Mouse (Mus musculus) brain, adult 2 months (tissue): ENCODE data around the gene Pex13.
A peak's percentile ranks its signal among the peaks of the same experiment; 100 is the strongest.

Experiments
- DNase-seq: peaks from one replicate; pipeline ENCODE4 v3.0.0; 2011; ENCODE audit warnings: low read depth, low spot score

Pex13 gene

DNA sequence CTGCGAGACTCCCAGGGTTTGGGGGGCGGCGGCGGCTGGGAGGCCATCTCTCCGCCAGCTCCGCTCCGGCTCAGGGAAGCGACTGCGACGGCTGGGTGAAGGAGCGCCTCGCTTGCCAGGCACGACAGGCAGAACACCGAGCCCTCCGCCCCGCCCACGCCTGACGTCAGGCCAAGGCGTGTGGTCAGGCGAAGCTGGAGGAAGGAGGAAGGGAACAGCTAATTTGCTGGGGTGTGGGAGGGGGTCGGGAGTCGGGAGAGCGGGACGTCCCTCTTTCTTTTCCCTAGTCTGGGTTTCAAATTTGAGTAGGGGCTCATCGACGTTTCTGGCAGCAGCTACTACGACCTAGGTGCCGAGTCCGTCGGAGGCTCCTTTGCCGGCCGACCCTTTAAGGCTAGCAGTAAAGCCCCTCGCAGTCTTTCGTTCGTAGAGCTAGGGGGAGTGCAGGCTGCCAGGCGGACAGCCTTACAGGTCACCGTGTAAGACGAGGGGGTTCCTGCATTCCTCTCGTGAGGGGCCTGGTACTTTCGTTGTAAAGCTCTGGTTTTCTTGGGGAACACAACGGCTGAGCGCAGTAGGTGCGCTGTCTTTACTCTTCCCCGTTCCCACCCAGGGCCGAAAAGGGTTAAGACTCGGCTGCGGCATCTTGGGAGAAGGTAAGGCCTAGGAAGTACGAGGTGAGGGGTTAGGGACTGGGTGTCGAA, at the start of gene Pex13:
Pex13 (minus strand) TSS at position 162 of the 704 bp plus-strand sequence.
- DNase-seq = peak; percentile 96

DNA sequence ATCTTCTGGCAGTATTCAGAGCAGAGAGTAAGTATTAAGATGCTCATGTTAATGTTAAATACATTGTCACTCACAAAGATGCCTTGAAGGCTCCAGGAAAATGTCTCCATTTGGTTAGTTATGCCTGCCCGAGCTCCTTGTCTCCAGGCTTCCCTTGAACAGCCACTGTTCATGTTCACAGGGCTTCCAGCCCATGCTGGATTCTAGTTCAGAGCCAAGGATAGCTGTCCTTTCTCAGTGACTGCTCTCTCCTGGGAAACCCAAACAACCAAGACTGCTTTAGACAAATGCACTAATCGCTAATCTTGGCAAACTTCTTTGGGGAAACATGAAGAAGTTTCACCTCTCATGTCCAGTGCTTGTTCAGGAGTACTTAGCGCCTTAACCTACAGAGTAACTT, 46.5 kb upstream of the Pex13 start:
- no peak for DNase-seq

DNA sequence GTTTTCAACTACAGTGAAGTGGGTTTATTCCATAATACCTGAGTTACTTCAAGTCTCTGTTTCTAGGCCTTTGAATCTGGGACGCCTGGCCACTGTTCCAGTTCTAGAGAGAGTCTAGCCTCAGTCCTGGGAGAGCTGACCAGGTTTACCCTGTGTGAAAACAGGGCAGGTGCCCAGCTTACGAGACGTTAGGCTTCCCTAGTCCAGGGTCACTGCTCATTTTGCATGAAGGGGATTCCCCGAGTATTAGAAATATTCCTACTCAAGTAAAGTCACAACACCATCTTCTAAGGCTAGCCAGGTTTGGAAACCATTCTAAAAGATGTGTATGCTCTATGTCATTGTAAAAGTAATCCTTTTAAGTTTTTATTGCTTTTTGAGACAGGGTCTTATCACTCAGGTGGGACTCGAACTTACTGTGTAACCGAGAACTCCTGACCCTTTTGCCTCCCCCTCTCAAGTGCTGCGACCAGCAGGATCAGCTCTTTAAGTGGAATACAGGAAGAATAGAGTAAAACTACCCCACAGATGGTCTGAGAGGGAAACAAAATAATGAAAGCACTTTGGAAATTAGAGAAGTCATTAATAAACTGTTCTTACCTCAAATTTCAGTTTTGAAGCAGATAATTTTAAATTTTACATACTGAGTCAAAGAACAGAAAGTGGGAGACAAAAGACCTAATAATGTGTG, 39.0 kb upstream of the Pex13 start:
- no peak for DNase-seq

DNA sequence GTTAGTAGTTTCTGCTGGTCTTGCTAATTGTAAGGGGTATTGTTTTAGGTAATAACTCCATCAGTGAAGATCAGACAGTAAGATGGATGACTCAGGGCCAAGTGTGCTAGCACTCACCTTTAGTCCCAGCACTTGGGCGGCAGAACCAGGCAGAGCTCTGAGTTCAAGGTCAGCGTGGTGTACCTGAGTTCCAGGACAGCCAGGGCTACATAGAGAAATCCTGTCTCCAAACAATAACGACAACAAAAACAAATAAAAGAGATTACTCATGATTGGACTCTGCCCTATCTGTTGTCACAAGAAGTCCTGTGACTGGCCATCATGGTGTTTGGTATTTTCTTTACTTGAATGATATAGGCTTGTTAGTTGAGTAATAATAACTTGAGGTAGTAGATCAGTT, 36.1 kb upstream of the Pex13 start:
- DNase-seq = no peak

DNA sequence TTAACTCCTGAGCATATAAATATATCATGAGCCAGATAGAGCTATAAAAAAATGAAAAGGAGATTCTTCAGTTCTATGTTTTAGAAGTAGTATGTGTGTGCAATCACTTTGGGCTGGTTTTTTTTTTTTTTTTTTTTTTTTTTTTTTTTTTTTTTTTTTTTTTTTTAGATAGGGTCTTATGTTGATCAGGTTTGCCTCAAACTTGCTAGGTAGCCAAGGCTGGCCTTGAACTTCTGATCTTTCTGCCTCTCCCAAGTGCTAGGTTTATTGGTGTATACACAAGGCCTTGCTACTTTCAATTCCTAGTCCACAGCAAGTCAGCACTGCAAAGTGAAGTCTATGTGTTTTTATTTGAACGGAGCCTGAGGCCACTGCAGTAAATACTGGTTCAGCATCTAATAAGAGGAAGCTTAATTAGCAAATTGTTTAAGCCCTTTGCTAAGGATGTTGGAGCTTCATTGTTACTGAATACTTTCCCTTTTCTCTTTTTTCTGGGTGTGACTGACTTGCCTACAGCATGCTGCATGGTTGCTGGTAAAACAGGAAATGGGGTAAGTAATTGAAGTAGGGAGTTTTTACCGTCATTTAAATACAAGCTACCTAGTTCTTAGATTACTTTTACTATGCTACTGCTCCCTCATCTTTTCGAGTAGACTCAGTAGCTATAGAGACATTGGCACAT, 33.8 kb upstream of the Pex13 start:
- DNase-seq = no peak

DNA sequence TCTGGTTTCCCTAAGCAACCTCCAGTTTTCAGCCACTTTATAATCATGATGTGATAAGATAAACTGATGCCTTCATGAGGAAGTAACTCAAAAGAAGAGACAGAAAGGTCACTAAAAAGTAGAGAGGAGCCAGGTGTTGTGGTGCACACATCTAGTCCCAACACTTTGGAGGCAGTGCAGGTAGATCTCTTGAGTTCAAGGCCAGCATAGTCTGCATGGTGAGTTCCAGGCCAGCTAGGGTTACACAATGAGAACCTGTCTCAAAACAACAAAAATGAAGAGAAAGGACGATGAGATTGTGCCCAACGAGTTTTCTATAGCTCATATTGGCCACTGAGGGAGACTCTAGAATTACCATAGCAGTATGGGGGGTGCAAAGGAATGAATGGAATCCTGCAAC, 32.8 kb upstream of the Pex13 start:
- DNase-seq = no peak

DNA sequence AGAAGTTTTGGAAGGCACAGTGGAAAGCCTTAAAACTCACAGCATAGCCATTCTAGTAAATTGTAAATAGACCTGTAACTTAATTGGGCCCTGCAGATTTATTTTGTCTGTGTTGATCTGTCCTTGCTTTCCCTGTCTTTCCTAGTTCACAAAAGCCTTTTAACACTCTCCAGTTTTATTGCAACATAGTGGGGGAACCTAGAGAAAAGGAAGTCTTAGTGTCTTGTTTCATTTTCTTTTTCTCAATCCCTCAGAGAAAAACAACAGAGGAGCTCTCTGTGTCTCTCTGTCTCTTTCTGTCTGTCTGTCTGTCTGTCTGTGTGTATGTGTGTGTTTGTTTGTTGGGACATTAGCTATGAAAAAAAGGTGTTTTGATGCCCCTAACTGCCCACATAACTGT, 30.1 kb upstream of the Pex13 start:
- DNase-seq = no peak

DNA sequence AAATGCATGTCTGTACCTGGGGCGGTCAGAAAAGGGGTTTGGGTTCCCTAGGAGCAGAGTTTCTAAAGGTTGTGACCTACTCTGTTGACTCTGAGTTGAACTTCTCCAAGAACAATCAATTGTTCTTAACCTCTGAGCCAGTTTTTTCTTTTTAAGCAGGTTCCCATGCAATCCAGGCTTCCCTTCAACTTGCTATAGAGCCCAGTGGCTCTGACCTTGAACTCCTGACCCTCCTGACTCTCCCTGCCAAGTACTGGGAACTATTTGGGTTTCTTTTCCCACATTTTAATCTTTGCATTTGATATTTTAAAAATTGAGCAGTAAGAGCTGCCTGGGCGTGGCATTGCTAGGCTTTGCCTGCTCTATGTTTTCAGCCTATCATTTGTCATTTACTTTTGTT, 27.5 kb upstream of the Pex13 start:
- DNase-seq = no peak

DNA sequence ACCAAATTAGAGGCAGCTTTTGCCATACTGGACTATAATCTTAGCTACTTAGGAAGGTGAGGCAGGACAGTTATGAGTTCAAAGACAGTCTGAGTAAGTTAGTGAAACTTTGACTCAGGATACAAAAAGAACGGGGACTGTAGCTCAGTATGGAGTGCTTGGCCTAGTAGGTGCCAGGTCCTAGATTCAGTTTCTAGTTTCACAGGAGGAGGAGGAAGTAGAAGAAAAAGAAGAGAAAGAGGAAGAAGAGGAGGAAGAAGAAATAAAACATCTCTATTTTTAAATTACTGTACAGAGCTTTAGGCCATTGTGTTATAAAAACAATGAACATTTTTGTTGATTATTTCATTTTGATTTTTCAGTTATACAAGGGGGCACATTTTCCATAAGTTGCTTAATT, 22.3 kb upstream of the Pex13 start:
- no peak for DNase-seq

DNA sequence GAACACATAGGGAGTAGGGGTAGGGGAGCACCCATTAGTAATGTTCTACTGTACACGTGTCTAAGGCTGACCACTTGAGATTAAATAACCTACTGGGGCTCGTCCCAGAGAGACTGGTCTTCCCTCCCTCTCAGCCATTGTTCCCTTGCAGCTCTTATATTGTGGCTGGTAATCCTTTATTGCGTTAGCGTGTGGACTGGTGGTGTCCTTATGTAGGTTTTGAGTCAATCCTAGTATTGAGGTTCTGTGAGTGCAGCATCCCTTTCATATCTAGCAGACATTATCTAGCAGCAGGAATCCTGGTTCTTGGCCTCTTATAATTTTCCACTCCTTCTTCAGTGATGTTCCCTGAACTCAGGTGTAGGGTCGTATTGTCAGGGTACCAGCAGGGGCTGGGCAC, 20.9 kb upstream of the Pex13 start:
- DNase-seq = no peak

DNA sequence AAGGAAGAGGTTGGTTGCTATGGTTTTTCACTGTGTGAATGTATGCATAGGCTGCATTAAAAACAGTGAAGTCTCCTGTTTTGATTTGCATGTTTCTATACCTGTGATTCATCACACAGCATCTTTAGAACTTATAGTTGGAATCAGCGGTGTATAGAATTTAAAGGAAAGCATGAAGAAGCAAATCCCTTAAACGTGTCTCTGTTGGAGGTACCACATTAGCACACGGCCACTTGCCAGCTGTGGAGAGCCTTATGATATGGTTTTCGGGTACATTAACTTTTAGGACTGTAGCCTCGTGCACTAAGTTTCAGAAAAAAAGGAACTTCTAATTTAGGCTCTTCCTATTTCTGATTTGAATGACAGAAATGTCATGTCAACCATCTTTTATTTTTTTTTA, 16.8 kb upstream of the Pex13 start:
- DNase-seq = no peak

DNA sequence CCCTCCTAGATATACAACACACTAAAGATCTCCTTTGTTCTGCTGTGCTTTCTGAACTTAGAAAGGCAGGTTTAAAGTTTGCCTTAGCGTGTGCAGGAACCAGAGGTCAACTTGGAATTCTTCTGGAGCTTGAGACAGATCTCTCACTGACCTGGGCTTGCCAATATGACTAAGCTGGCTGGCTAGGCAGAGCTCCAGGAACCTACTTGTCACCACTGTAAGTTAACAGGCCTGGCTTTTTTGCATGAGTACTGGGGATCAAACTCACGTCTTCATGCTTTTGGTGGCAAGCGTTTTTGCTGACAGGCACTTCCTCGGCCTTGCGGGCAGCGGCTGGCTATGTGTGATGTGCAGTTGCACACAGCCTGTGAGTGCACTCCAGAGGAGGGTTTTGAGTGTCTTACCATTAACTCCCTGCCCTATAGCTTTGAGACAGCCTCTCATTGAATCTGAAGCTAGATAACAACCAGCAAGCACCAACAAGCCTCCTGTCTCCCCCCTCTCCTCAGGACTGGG, 14.7 kb upstream of the Pex13 start:
- DNase-seq = no peak

DNA sequence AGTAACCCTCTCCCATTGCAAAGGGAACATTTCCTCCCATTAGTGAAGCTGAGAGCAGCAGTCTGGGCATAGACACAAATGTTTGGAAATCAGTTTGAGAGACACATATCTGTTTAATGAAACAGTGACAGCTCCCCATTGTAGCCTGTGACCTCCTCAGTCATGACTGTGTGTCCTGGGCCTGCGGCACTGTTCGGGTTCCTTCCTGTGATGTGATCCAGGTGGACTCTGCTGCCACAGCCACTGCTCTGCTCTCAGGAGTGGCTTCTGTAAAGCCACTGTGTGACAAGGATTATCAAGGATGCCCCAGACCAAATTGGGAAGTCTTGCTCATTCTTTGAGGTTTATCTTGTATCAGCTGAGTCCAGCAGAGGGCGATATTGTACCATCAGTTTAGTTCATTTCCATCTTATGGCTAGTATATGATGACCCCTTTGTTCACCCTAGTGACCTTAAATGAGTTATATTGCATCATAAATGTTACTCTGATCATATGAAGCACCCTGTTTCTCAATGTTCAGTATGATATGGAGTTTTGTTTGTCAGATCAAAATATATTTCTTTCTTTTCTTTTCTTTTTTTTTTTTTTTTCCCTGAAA, 13.4 kb upstream of the Pex13 start:
- DNase-seq = peak; percentile 84

DNA sequence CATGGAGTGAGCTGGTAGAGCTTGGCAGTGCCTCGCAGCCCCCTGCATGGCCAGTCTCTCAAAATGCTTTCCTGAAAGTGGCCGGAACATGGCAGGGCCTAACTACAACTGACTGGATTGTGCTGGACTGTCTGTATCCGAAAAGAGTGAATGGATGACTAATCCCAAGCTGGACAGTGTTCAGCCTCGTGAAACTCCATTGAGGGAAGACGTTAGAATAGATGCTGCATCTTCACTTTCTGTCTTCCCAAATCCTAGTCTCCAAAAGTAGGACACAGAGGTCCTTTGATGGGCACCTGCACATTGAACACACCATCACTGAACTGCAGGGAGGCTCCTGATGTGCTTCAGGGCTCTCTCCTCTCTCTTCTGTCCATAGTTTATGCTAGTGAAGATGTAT, 10.3 kb upstream of the Pex13 start:
- no peak for DNase-seq

DNA sequence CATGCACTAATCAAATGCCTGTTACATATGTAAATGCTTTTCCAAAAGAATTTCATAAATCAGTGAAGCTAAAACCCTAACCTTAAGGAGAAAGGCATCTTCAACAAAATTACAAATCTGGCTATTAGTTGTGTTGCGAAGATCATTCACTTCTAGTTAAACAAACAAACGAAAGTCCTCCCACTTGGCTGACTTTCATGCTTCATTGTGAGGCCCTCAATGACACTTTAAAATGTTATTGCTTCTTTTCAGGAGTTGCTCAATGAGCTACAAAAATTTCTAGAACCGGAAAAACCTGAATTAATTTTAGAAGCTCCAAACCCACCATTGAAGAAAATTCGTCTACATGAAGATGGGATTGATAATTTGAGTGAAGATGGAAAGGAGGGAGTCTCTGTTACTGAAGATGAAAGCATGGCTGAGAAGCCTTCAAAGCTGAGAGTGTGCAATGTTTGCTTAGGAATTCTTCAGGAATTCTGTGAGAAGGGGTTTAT, 6.5 kb upstream of the Pex13 start:
- no peak for DNase-seq

DNA sequence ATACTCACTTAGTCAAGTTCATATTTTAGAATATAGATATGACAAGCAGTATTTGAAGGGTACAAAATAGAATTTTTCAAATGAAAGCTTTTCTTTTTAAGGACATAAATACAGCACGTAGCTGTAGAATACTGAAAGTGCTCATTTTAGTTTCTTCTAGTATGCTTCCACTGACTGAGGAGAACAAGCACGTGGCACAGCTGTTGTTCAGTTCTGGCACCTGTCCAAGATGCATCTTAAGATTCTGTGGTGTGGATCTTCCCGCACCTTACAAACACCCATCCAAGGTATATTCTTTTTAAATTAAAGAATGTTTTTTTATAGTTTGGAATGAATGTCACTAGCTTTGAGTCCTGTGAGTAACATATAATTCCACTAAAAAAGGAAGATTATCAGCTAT, 1.4 kb upstream of the Pex13 start:
- peak; percentile 41 for DNase-seq

DNA sequence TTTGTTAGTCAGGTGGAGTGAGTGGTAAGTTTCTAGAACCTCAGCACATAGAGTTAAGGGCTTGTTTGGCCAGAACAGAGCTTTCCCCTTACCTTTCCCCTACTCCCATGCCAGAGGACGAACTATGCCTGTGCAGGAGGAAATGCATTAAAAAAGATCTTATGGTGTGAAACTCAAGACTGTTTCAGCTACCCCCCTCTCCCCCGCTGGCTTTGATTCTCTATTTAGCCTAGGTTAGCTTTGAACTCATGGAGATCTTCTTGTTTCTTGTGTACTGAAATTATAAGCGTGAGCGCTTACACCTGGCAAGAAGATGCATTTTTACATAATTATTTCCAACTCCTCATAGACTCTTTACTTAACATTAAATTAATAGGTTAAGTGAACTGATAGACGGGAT, 767 bp upstream of the Pex13 start:
- DNase-seq = no peak

DNA sequence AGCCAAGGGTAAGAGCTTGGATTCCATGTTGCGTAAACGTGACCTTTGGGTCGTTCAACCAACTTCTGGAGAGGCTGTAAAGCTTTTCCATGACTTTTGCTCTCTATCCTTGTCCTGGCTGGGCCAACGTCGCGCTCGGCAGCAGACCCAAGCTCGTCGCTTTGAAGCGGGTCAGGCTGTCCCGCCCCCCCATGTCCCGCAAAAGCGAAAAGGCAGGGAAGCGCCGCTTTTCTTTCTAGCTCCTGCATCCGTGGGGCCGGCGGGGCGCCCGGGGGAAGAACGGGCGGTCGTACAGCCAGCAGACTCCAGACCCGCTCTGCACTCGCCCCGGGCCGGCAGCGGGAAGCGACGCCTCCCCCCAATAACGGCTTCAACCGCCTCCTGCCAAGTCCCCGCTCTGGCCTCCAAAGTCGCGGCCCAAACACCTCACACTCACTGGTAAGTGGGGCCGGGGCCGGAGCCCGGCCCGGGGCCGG, 410 bp downstream of the Pex13 start, which contains the start of gene Pus10:
Pus10 (plus strand) TSS at position 364 of the 476 bp plus-strand sequence.
- DNase-seq = peak; percentile 26

DNA sequence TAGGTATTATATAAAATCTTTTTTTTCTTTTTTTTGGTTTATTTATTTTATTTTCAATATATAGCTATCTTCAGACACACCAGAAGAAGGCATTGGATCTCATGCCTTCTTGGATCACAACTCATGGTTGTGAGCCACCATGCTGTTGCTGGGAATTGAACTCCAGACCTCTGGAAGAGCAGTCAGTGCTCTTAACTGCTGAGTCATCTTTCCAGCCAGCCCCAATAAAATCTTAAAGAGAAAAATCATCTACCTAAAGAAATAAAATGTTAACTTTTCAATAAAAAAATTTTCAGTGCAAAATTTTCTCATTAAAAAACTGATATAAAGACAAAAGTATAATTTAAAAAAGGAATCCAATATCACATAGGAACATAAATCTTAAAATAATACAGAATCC, 1.5 kb downstream of the Pex13 start:
- no peak for DNase-seq

DNA sequence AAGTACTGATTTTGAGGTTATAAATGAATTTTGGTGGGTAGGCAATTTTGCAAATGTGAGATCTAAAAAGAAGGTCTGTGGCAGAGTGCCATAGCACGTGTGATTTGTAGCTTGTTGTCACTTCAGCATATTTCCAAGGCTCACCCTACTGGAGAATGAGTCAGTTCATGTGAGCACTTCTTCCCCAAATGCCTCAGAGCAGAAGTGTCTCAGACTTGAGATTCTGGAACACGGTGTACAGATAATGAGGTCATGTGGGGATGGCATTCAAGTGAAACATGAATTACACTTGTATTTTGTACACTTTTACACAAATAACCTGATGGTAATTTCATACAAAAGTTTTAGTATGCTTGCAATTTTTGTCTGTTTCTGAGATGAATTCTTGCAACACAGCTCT, 8.0 kb downstream of the Pex13 start:
- peak; percentile 66 for DNase-seq

DNA sequence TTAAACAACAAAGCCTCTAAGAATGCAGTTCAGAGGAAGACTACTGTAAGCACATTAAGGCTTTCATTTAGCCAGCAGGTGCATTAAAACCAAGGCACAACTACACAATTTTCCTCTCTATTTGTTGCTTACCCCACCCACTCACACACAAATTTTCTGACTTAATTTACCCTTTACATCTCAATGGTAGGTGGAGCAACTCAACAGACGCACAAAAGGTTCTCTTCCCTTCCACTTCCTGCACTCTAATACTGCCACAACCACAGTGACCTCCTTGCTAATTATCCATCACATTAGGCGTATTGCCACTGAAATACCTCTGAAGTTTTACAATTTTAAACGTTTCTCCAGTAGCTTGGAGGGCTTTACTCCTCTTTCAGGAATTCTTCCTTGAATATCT, 12.1 kb downstream of the Pex13 start:
- DNase-seq = no peak

DNA sequence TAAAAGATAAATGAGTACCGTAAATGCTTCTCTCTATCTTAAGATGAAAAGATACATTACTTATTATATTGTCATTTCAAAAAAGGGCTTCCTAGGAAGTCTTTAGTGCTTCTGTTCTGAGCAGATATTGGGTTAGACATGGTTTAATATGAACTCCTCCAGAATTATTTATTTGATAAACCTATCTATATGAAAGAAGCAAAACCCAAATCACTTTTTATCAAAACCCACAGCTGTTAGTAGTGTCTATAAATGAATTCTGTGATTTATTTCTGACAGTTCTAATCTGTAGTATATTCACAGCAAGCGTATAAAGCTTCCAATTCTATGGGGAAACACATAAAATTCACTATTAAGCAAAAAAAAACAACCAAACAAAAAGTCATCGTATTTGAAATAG, 17.9 kb downstream of the Pex13 start:
- DNase-seq = no peak
